Mouse (Mus musculus): ENCODE measurements around the gene Dazap2. TPM values are rescaled to one million over a fixed set of nuclear protein-coding genes. Genes with fewer than 3 reads are reported as not detected.
A peak's percentile ranks its signal among the peaks of the same experiment; 100 is the strongest.

Gene Dazap2
- polyA plus RNA-seq, 1 experiment from 2014 or later = 124 TPM

DNA sequence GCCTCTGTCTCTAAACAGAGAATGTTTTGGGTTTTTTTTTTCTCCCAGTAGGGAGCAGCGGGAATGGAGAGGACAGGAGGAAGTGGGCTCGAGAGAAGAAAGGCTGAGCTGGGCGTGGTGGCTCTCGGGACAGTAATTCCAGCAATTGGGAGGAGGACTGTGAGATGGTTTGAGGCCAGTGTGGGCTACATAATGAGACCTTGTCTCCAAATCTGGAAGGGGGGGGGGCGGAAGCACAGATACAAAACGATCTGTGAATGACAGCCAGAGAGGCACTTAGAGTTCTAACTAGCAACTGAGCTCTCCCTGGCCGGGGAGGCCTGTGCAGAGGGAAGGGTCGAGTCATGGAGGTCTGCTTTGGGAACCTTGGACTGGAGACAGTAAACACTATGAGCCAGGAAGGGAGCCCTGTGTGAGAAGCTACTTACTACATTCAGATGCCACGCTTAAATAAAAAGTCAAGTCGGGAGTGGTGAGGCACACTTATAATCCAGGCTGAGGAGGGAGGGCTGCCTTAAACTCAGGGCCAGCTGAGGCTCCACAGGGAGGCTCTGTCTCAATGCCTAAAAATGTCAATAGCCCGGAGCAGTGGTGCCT is 12.7 kb downstream of the Dazap2 start:
- Histone ChIP-seq H3K9me3 (no peaks in the 10 kb centered on the region), H3K4me3 (replicated peaks) (no peak overlapping the region), H3K27me3 (peaks cover 8% of the 10 kb centered on the region), H3K9ac (replicated peaks) (0 out of 2 replicates have a peak overlapping the region, but pooled peaks have one; percentile 23), H3K27ac (0 out of 2 replicates have a peak overlapping the region, but pooled peaks have one; percentile 8), H3K4me2 (peak overlapping the region; percentile 28), H3K4me1 (replicated peaks) (peaks cover 12% of the 10 kb centered on the region), H3K36me3 (no peaks in the 10 kb centered on the region)
- ATAC-seq (ENCODE audit: insufficient number of reproducible peaks, insufficient read depth, low FRiP score, low TSS enrichment, low read depth) = no peak
- 6% methylated on average over 11 of the region's 11 CpGs for WGBS

DNA sequence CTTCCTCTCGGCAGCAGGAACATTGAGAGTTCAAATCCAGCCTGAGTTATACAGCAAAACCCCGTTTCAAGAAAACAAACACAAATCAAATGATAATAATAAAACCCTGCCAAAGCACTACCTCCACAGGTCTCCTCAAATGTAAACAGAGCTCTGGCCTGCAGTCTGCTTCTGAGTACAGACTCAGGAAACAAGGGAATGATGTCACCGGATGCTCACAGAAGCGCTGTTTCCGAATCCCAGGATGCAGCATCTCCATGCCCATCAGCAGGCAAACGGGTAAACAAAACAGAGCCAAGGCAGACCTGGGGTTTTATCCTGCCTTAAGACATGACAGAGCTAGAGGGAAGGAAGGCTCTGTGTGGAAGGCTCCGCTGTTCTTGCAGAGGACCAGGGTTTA is 13.6 kb downstream of the Dazap2 start:
- ATAC-seq (ENCODE audit: insufficient number of reproducible peaks, insufficient read depth, low FRiP score, low TSS enrichment, low read depth) = no peak
- Histone ChIP-seq H3K4me1 (replicated peaks) (peaks cover 12% of the 10 kb centered on the region), H3K9ac (replicated peaks) (no peak overlapping the region), H3K4me3 (replicated peaks) (no peak overlapping the region), H3K27me3 (peaks cover 16% of the 10 kb centered on the region), H3K27ac (no peak overlapping the region), H3K9me3 (no peaks in the 10 kb centered on the region), H3K36me3 (no peaks in the 10 kb centered on the region), H3K4me2 (no peak overlapping the region)
- WGBS = 42% methylated on average over 7 of the region's 7 CpGs

DNA sequence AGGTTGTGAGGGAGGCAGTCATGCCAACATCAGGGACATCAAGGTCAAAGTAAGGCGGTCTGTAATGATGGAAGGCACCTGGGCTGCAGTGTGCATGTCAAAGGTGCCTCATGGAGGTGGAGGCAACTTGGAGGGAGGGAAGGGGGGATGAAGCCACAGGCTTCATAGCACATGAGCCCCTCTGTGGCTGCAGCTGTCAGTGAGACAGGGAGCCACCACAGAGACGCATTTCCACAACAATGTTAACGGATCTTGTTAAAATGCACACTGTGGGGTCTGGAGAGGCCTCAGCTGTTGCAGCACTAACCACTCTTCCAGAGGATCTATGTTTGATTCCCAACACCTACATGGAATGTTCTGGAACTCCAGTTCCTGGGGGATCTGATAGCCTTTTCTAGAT is 15.0 kb downstream of the Dazap2 start:
- Histone ChIP-seq H3K36me3 (no peaks in the 10 kb centered on the region), H3K9me3 (no peaks in the 10 kb centered on the region), H3K4me2 (no peak overlapping the region), H3K4me3 (replicated peaks) (no peak overlapping the region), H3K9ac (replicated peaks) (no peak overlapping the region), H3K27ac (no peak overlapping the region), H3K27me3 (peaks cover 28% of the 10 kb centered on the region), H3K4me1 (replicated peaks) (peaks cover 13% of the 10 kb centered on the region)
- whole genome bisulfite sequencing = 65% methylated on average over 3 of the region's 3 CpGs
- ATAC-seq (ENCODE audit: insufficient number of reproducible peaks, insufficient read depth, low FRiP score, low TSS enrichment, low read depth) = no peak

DNA sequence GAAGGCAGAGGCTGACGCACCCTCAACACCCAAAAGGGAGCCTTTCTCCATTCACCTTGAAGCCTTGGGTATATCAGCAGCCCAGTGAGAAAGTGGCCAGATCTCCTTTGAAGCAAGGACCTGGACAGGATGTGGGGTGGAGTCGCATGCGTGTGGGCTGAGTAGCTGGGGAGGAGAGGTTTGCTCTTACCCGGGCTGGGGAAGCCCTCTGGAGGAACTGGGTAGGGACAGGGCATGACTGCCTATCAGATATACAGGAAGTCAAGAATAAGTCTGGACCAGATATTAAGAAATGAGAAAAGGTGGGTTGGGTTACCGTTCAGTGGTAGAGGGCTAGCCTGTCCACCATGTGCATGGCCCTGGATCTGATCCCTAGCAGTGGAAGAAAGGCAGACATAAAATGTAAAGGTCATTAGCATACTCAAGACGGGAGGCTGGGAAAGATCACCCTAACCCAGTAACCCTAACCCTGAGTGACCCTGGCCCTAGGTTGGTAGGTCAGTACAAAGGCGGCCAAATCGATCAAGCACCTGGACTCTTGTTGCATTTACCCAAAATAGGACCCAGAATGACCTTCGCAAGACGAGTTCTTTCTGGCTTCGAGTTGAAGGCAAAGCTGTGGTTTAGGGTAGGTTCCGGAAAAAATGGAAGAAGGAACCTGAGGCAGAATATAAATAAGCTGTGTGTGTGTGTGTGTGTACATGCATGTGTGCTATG is 16.5 kb downstream of the Dazap2 start:
- Histone ChIP-seq H3K4me1 (replicated peaks) (peaks cover 25% of the 10 kb centered on the region), H3K27me3 (peaks cover 42% of the 10 kb centered on the region), H3K9me3 (no peaks in the 10 kb centered on the region), H3K4me3 (replicated peaks) (no peak overlapping the region), H3K27ac (no peak overlapping the region), H3K36me3 (no peaks in the 10 kb centered on the region), H3K4me2 (no peak overlapping the region), H3K9ac (replicated peaks) (no peak overlapping the region)
- WGBS = 78% methylated on average over 12 of the region's 12 CpGs
- ATAC-seq (ENCODE audit: insufficient number of reproducible peaks, insufficient read depth, low FRiP score, low TSS enrichment, low read depth) = no peak

DNA sequence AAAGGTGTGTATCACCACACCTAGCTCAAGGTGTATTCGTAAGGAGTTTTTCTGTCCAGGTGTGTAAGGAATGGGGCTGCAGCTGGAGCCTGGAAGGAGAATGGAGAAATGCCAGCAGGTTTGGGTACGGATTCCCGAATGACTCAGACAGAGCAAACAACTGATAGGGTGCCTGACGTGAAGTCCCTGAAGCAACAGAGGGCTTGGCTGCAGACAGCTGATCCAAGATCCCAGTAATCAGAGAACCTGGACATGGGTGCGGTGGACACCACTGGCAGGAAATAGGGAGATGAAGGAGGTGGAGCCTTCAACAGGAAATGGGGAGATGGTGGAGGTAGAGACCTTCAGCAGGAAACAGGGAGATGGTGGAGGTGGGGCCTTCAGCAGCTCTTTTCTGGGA is 17.2 kb downstream of the Dazap2 start:
- 91% methylated on average over 5 of the region's 5 CpGs for WGBS
- ATAC-seq (ENCODE audit: insufficient number of reproducible peaks, insufficient read depth, low FRiP score, low TSS enrichment, low read depth) = no peak
- Histone ChIP-seq H3K4me1 (replicated peaks) (peaks cover 32% of the 10 kb centered on the region), H3K4me2 (no peak overlapping the region), H3K9me3 (no peaks in the 10 kb centered on the region), H3K27ac (no peak overlapping the region), H3K27me3 (peaks cover 49% of the 10 kb centered on the region), H3K9ac (replicated peaks) (no peak overlapping the region), H3K36me3 (no peaks in the 10 kb centered on the region), H3K4me3 (replicated peaks) (no peak overlapping the region)

DNA sequence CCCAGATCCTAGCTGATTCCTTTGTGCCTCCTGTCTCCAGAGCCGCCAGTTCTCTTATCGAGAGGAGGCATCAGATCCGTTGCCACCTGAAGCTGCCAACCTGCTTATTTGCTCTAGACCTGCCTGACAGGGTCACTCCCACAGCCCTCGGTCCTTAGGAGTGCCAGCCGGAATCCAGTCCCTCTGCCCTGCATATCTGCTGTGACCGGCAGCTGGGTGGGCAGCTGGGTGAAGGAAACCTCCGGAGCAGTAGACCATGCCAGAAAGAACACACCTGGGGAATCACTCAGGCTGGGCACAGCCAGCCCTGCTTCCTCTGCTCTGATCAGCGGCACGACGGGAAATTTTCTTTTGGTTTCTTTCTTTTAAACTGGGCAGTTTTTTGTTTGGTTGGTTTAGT is 18.2 kb downstream of the Dazap2 start:
- Histone ChIP-seq H3K4me1 (replicated peaks) (peaks cover 25% of the 10 kb centered on the region), H3K9ac (replicated peaks) (no peak overlapping the region), H3K4me3 (replicated peaks) (no peak overlapping the region), H3K4me2 (no peak overlapping the region), H3K27me3 (peaks cover 60% of the 10 kb centered on the region), H3K9me3 (no peaks in the 10 kb centered on the region), H3K27ac (no peak overlapping the region), H3K36me3 (no peaks in the 10 kb centered on the region)
- no peak for ATAC-seq (ENCODE audit: insufficient number of reproducible peaks, insufficient read depth, low FRiP score, low TSS enrichment, low read depth)
- 83% methylated on average over 10 of the region's 10 CpGs for WGBS

DNA sequence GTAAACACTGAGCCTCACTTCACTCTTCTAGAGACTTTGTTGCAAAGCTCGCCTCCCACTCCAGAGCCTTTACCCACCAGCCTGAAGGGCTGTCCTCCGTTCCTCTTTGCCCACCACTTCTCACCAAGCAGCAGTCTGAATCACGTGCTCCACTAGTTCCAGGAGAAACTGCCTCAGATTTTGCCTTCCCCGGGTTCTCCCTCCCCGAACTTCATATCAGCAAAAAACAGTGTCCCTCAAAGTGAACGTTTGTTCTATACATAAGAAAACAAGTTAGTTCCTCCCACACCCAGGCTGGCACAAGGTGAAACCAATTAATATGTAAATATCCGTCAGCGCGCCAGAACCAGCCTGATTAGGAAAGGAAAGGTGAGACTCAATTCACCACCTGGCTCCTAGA is 20.1 kb downstream of the Dazap2 start:
- 7% methylated on average over 9 of the region's 9 CpGs for WGBS
- Histone ChIP-seq H3K4me3 (replicated peaks) (no peak overlapping the region), H3K4me1 (replicated peaks) (peaks cover 22% of the 10 kb centered on the region), H3K9ac (replicated peaks) (no peak overlapping the region), H3K27ac (no peak overlapping the region), H3K36me3 (no peaks in the 10 kb centered on the region), H3K9me3 (no peaks in the 10 kb centered on the region), H3K27me3 (peaks cover 72% of the 10 kb centered on the region), H3K4me2 (no peak overlapping the region; the same call in 1 of the 2 replicates)
- ATAC-seq (ENCODE audit: insufficient number of reproducible peaks, insufficient read depth, low FRiP score, low TSS enrichment, low read depth) = no peak

DNA sequence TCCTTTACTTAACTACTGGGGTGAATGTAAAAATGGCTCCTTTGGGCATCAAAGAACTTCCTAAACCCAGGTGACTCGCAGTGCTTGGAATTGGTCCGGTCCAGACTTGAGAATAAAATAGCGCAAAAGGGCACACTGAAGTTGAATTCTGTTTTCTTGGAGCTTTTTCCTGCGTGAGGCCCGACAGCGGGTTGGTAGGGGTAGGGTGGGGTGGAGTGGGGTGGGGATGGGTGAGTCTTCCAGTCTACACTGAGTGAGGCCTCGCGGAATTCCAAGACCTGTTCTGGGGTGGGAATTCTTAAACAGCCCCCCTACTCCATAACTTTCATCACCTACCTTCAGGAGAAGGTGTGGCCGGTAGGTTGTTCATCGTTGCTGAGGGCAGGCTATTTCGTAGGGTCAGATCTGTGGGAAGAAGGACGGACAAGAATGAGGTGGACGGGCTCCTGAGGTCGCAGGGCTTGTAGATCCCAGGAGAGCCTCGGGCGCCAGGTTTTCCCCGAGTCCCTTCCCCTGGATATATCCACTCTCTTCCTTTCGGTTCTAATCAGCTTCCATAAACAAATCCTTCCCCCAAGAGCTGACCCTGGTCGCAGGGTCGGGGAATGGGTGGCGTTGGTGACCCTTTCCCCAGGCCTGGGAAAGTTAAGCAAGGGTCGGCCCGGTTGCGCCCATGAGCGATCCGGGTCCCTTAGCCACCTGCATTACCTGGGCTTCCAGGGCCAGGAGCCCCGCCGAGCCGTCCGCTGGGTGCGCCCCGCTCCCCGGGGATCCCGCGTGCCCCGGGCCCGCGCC is 20.9 kb downstream of the Dazap2 start:
- no peak overlapping the region for H3K27ac ChIP-seq
- no peak for ATAC-seq (ENCODE audit: insufficient number of reproducible peaks, insufficient read depth, low FRiP score, low TSS enrichment, low read depth)
- H3K9ac ChIP-seq (replicated peaks) = peak overlapping the region; percentile 56
- peaks cover 78% of the 10 kb centered on the region for H3K27me3 ChIP-seq
- H3K4me1 ChIP-seq (replicated peaks) = peaks cover 25% of the 10 kb centered on the region
- H3K9me3 ChIP-seq = no peaks in the 10 kb centered on the region
- peak overlapping the region; percentile 57 for H3K4me3 ChIP-seq (replicated peaks)
- H3K36me3 ChIP-seq = no peaks in the 10 kb centered on the region
- WGBS = 2% methylated on average over 38 of the region's 38 CpGs
- peak overlapping the region; percentile 97 for H3K4me2 ChIP-seq

DNA sequence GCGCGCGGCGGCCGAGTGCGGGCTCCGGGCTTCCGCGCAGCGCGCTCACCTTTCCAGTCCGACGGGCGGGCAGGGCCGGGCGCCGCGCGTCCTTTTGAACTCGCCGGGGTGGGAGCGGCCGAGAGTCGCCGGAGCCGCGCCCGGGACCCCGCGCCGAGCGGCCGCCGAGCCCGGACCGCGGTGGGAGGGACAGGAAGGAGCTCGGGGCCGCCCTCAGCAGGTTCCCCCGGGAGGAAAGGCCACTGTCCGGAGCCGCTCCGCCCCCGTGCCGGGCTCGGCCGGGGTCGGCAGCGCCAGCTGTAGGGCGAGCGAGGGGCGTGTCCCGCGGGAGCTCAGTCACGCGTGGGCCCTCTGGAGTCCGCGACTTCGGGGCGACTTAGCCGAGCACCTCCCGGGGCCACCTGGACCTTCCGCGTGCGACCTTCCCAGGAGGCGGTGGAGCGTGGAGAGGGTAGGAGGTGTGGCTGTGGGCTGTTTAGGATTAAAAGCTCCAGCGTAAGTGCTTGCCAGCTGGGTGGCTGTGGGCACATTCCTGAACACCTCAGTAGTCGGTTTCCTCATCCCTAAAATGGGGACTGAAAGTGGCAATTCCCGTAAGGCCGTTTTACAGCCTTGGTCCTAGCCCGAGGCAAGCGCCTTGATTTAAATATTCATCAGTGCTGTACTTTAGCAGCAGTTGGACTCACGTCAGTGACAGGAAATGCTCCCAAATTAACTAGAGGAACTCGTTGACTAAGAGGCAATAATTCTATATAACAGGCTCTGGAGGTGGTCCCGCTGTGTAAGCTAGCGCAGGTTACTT is 21.8 kb downstream of the Dazap2 start, which contains the start of gene Smagp:
Gene Smagp (minus strand): TSS at position 241 of the 802 bp plus-strand sequence.
- no peak for ATAC-seq (ENCODE audit: insufficient number of reproducible peaks, insufficient read depth, low FRiP score, low TSS enrichment, low read depth)
- H3K27ac ChIP-seq = no peak within 1 kb of the TSS
- H3K4me2 ChIP-seq = peak within 1 kb of the TSS; percentile 97
- peaks cover 26% of the 10 kb centered on the region for H3K4me1 ChIP-seq (replicated peaks)
- no peaks in the 10 kb centered on the region for H3K36me3 ChIP-seq
- under 1% methylated on average over 73 of the region's 77 CpGs for WGBS
- H3K4me3 ChIP-seq (replicated peaks) = peak within 1 kb of the TSS; percentile 57
- H3K27me3 ChIP-seq = peaks cover 78% of the 10 kb centered on the region
- no peaks in the 10 kb centered on the region for H3K9me3 ChIP-seq
- peak within 1 kb of the TSS; percentile 56 for H3K9ac ChIP-seq (replicated peaks)

DNA sequence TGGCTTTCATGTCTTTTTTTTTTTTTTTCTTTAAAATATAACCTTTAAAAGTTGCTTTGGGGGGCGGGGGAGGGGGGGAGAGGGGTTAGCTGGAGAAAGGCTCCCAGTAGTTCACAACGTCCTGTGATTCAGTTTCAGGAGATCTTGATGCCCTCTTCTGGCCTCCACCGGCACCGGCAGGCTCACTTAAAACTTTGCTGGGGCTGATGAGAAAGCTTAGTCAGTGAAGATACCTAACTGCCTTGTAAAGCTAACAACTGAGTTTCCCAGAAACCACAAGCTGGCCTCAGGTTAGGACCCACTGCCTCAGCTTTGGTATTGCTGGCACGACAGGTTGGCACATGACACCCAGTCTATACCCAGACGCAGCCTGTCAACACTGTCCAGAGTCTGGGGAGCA is 22.5 kb downstream of the Dazap2 start:
- Histone ChIP-seq H3K4me3 (replicated peaks) (0 out of 2 replicates have a peak overlapping the region, but pooled peaks have one; percentile 57), H3K4me2 (peak overlapping the region; percentile 97; the same call in 1 of the 2 replicates), H3K4me1 (replicated peaks) (peaks cover 26% of the 10 kb centered on the region), H3K36me3 (no peaks in the 10 kb centered on the region), H3K27ac (no peak overlapping the region), H3K27me3 (peaks cover 76% of the 10 kb centered on the region), H3K9me3 (no peaks in the 10 kb centered on the region), H3K9ac (replicated peaks) (no peak overlapping the region)
- ATAC-seq (ENCODE audit: insufficient number of reproducible peaks, insufficient read depth, low FRiP score, low TSS enrichment, low read depth) = no peak
- WGBS = 22% methylated on average over 6 of the region's 6 CpGs

Measured in limb, embryonic 12.5 days (tissue).